Mouse (Mus musculus) liver, embryonic 12.5 days (tissue): ENCODE measurements at regions not wholly inside any gene's neighbourhood (a gene's known extent, or its start where the extent isn't known, plus 50 kb on each side); places are given as distances from the start of the nearest gene placed in this dataset.

Experiments
- ATAC-seq: fragments of 200-750 bp; cut with Nextera tagmentation; 2 replicates; pipeline ENCODE4 v1.8.0; 2017; ENCODE audit warnings: moderate number of reproducible peaks, mild to moderate bottlenecking, moderate library complexity
- H3K27ac ChIP-seq: fragments of 300-500 bp; sonication (generic); 2 replicates; pipeline ENCODE4 v1.5.1; 2016; ENCODE audit warnings: mild to moderate bottlenecking
- H3K27me3 ChIP-seq: fragments of 300-500 bp; sonication (generic); replicated peaks from 2 replicates; pipeline ENCODE4 v1.6.1; 2016; ENCODE audit warnings: mild to moderate bottlenecking, moderate library complexity
- H3K36me3 ChIP-seq: fragments of 300-500 bp; sonication (generic); 2 replicates; pipeline ENCODE4 v1.6.1; 2016; ENCODE audit warnings: mild to moderate bottlenecking, moderate library complexity
- H3K4me1 ChIP-seq: fragments of 300-500 bp; sonication (generic); 2 replicates; pipeline ENCODE4 v1.6.1; 2016
- H3K4me2 ChIP-seq: fragments of 300-500 bp; sonication (generic); 2 replicates; pipeline ENCODE4 v1.6.1; 2016; ENCODE audit warnings: mild to moderate bottlenecking, moderate library complexity
- H3K4me3 ChIP-seq: fragments of 300-500 bp; sonication (generic); 2 replicates; pipeline ENCODE4 v1.5.1; 2016; ENCODE audit warnings: mild to moderate bottlenecking, moderate library complexity
- H3K9ac ChIP-seq: fragments of 300-500 bp; sonication (generic); 2 replicates; pipeline ENCODE4 v1.6.1; 2016; ENCODE audit warnings: mild to moderate bottlenecking, moderate library complexity
- H3K9me3 ChIP-seq: fragments of 300-500 bp; sonication (generic); replicated peaks from 2 replicates; pipeline ENCODE4 v1.6.1; 2016; ENCODE audit warnings: mild to moderate bottlenecking, moderate library complexity
- WGBS: fragments of 180-500 bp; shearing (Covaris S2); methylation state at CpG from one replicate; pipeline ENCODE4 v1.1.7; 2016; ENCODE audit not compliant: insufficient replicate concordance; 5-methylcytosine and 5-hydroxymethylcytosine counted together

DNA sequence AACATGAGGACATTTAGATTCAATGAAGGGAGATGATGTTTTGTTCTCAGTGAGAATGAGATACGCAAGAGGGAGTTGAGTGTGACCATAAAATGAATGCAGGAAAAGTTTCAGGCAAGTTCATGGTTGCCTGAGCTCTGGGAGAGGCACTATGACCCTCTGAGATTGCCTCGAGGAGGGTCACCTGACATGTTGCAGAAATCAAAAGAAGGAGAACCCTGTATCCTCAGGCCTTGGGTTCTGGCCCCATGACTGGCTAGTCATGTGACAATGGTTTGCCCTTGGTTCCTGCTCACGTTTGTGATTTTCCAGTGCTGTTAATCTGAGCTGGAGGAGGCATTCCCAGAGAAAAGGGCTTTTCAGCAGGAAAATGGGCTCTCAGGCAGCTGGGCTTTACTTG, 98.9 kb downstream of the Mab21l3 start:
- ATAC-seq: no peak
- Histone ChIP-seq H3K27ac (no peak overlapping the region), H3K4me2 (no peak overlapping the region), H3K4me3 (no peak overlapping the region), H3K36me3 (no peaks in the 10 kb centered on the region), H3K4me1 (no peaks in the 10 kb centered on the region), H3K27me3 (0 out of 2 replicates have a peak, but pooled peaks cover 3% of the 10 kb centered on the region), H3K9me3 (no peaks in the 10 kb centered on the region), H3K9ac (no peak overlapping the region)
- WGBS: 38% methylated on average over 3 of the region's 3 CpGs

DNA sequence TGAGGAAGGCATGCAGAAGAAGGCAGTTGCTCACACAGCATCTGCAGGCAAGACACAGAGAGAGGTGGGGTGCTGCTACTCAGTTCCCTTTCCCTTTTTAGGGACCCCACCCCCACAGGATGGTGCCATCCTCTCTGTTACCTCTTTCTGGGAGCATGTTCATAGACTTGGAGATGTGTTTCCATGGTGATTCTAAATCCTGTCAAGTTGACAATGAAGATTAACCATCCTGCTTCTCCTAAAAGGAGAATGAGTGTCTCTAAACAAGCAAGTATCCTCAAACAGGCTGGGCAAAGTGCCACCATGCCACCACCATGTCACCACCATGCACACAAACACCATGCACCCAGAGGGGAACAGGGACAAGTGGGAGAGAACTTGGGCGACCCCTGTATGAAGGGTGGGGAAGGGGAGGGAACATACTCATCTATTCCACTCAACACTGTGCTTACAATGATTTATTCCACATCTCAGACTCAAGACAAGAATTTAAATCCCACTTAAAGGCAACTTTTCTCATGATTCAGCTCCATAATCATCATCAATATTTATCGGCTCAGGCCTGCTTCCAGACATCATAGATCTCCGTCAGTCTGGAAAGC, 99.6 kb downstream of the Mab21l3 start:
- Histone ChIP-seq H3K4me3 (no peak overlapping the region), H3K27me3 (0 out of 2 replicates have a peak, but pooled peaks cover 3% of the 10 kb centered on the region), H3K4me1 (no peaks in the 10 kb centered on the region), H3K27ac (no peak overlapping the region), H3K36me3 (no peaks in the 10 kb centered on the region), H3K9me3 (no peaks in the 10 kb centered on the region), H3K4me2 (no peak overlapping the region), H3K9ac (no peak overlapping the region)
- ATAC-seq: no peak
- 58% methylated on average over 3 of the region's 3 CpGs for WGBS

- no peaks in the 10 kb centered on the region for H3K9me3 ChIP-seq
- 36% methylated on average over 4 of the region's 4 CpGs for WGBS
- H3K9ac ChIP-seq: no peak overlapping the region
- no peak overlapping the region for H3K27ac ChIP-seq
- H3K4me3 ChIP-seq: no peak overlapping the region
- 0 out of 2 replicates have a peak, but pooled peaks cover 3% of the 10 kb centered on the region for H3K27me3 ChIP-seq
- no peaks in the 10 kb centered on the region for H3K36me3 ChIP-seq
- no peak overlapping the region for H3K4me2 ChIP-seq
- H3K4me1 ChIP-seq: no peaks in the 10 kb centered on the region
- ATAC-seq: no peak
Observed at GRCm38 (mm10) chr3:101748186-101748585, 100.6 kb downstream of the Mab21l3 start.

- no peaks in the 10 kb centered on the region for H3K27me3 ChIP-seq
- WGBS: 74% methylated on average over 4 of the region's 4 CpGs
- H3K4me3 ChIP-seq: no peak overlapping the region
- no peaks in the 10 kb centered on the region for H3K4me1 ChIP-seq
- ATAC-seq: no peak
- no peak overlapping the region for H3K9ac ChIP-seq
- no peaks in the 10 kb centered on the region for H3K36me3 ChIP-seq
- no peak overlapping the region for H3K27ac ChIP-seq
- H3K9me3 ChIP-seq: no peaks in the 10 kb centered on the region
- no peak overlapping the region for H3K4me2 ChIP-seq
Observed at GRCm38 (mm10) chr3:101740906-101741305, 107.9 kb downstream of the Mab21l3 start.

DNA sequence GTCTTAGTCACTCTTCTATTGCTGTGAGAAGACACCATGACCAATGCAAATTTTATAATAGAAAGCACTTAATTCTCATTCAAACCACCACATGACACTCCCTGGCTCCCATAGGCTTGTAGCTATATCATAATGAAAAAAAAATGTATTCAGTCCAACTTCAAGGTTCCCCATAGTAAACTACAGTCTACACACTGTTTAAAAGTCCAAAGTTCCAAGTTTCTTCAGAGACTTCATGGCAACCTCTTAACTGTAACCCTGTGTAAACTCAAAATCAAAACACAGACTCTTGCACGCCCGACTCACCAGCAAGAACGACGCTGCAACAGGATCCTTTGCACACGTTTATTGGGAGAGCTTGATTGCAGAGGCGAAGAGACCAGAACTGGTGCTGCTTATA, 111.6 kb downstream of the Mab21l3 start:
- H3K27ac ChIP-seq: no peak overlapping the region
- ATAC-seq: no peak
- no peaks in the 10 kb centered on the region for H3K4me1 ChIP-seq
- 86% methylated on average over 6 of the region's 6 CpGs for WGBS
- no peaks in the 10 kb centered on the region for H3K9me3 ChIP-seq
- no peak overlapping the region for H3K9ac ChIP-seq
- no peaks in the 10 kb centered on the region for H3K36me3 ChIP-seq
- H3K4me2 ChIP-seq: no peak overlapping the region
- H3K27me3 ChIP-seq: no peaks in the 10 kb centered on the region
- H3K4me3 ChIP-seq: no peak overlapping the region

- Histone ChIP-seq H3K27me3 (no peaks in the 10 kb centered on the region), H3K36me3 (no peaks in the 10 kb centered on the region), H3K4me3 (no peak overlapping the region), H3K9ac (no peak overlapping the region), H3K4me1 (no peaks in the 10 kb centered on the region), H3K9me3 (no peaks in the 10 kb centered on the region), H3K27ac (no peak overlapping the region), H3K4me2 (no peak overlapping the region)
- WGBS: 61% methylated on average over 3 of the region's 3 CpGs
- no peak for ATAC-seq
Observed at GRCm38 (mm10) chr3:101729044-101729443, 119.7 kb downstream of the Mab21l3 start.

DNA sequence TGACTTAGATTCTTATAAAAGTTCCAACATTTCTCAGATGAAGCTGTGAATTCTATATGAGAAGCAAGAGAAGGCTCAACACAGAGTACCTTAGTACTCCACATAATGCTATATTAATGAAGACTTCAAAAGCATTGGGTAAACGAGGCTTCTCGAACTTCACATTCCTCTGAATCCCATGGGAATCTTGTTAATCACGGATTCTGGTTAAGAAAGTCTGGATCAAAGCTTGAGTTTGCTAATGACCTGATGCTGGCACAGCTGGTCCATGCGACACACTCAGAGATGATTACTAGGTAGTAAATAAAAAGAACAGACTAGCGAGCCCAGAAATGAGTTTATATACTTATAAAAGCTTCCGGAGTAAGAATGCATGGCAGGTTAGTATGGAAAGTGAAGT, 118.4 kb upstream of the Atp1a1 start:
- Histone ChIP-seq H3K4me2 (no peak overlapping the region), H3K9me3 (no peaks in the 10 kb centered on the region), H3K4me1 (no peaks in the 10 kb centered on the region), H3K27ac (no peak overlapping the region), H3K36me3 (no peaks in the 10 kb centered on the region), H3K4me3 (no peak overlapping the region), H3K9ac (no peak overlapping the region), H3K27me3 (no peaks in the 10 kb centered on the region)
- no peak for ATAC-seq
- 55% methylated on average over 6 of the region's 6 CpGs for WGBS

- 68% methylated on average over 4 of the region's 4 CpGs for WGBS
- ATAC-seq: no peak
Observed at GRCm38 (mm10) chr3:101722001-101722400, 117.5 kb upstream of the Atp1a1 start.

GRCm38 (mm10) chr3:101715416-101715815, 110.9 kb upstream of the Atp1a1 start:
- no peak overlapping the region for H3K9ac ChIP-seq
- ATAC-seq: no peak
- H3K27ac ChIP-seq: no peak overlapping the region
- no peak overlapping the region for H3K4me3 ChIP-seq
- H3K36me3 ChIP-seq: no peaks in the 10 kb centered on the region
- H3K9me3 ChIP-seq: no peaks in the 10 kb centered on the region
- H3K4me1 ChIP-seq: peaks cover 7% of the 10 kb centered on the region
- H3K4me2 ChIP-seq: no peak overlapping the region
- H3K27me3 ChIP-seq: 0 out of 2 replicates have a peak, but pooled peaks cover 4% of the 10 kb centered on the region

More at GRCm38 (mm10) chr3:101722001-101722400, 117.5 kb upstream of the Atp1a1 start:
- H3K4me1 ChIP-seq: no peaks in the 10 kb centered on the region
- H3K9ac ChIP-seq: no peak overlapping the region
- H3K4me3 ChIP-seq: no peak overlapping the region
- no peaks in the 10 kb centered on the region for H3K27me3 ChIP-seq
- H3K27ac ChIP-seq: no peak overlapping the region
- H3K9me3 ChIP-seq: no peaks in the 10 kb centered on the region
- H3K36me3 ChIP-seq: no peaks in the 10 kb centered on the region
- no peak overlapping the region for H3K4me2 ChIP-seq

- Histone ChIP-seq H3K4me3 (no peak overlapping the region), H3K36me3 (no peaks in the 10 kb centered on the region), H3K4me2 (no peak overlapping the region), H3K9me3 (no peaks in the 10 kb centered on the region), H3K9ac (no peak overlapping the region), H3K4me1 (peaks cover 7% of the 10 kb centered on the region), H3K27me3 (0 out of 2 replicates have a peak, but pooled peaks cover 4% of the 10 kb centered on the region), H3K27ac (no peak overlapping the region)
- no peak for ATAC-seq
- 54% methylated on average over 5 of the region's 5 CpGs for WGBS
Observed at GRCm38 (mm10) chr3:101714810-101715209, 110.3 kb upstream of the Atp1a1 start.

DNA sequence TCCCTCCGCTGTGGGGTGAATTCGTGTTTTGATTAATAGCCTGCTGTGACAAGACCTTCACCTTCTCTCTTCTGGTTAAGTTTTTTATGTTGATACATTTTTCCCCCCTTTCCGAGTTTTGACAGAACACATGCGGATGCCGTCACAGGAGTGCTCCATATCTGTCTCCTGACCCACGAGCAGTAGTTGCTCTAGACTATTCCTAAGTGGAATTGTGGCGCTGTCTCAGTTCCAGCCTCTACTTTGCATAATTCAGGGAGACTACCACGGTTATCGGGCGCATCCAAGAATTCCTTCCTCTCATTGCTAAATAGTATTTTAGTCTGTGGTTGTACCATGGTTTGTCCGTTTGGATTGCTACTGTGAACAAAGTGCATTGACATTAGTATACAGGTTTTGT, 109.2 kb upstream of the Atp1a1 start:
- no peak overlapping the region for H3K27ac ChIP-seq
- H3K9me3 ChIP-seq: no peaks in the 10 kb centered on the region
- H3K4me3 ChIP-seq: no peak overlapping the region
- no peak overlapping the region for H3K4me2 ChIP-seq
- 71% methylated on average over 11 of the region's 11 CpGs for WGBS
- H3K9ac ChIP-seq: no peak overlapping the region
- ATAC-seq: no peak
- H3K4me1 ChIP-seq: peaks cover 7% of the 10 kb centered on the region
- 0 out of 2 replicates have a peak, but pooled peaks cover 4% of the 10 kb centered on the region for H3K27me3 ChIP-seq
- no peaks in the 10 kb centered on the region for H3K36me3 ChIP-seq

DNA sequence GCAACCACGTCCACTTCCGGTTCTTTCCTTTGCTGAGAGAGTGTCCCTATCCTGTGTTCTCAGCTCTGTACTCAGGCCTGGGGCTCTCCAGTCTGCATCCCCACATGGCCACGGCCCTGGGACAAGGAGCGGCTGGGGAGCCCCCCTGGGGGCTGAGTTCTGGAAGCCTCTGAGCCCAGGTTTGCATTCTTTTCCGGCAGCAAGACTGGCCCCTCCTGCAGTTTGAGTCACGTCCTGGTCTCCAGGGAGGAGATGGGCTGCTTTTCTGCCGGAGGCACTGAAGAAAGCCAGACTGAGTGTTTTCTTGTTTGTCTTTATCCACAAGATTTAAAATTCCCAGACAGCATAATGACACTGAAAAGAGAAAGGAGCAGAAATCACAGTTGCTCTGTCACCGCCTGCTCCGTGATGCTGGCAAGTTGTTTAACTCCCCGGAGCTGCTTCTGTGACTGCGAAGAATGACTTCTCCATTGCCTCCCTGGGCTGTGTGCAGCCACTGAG, 108.7 kb upstream of the Atp1a1 start:
- ATAC-seq: no peak
- no peak overlapping the region for H3K4me3 ChIP-seq
- 0 out of 2 replicates have a peak, but pooled peaks cover 4% of the 10 kb centered on the region for H3K27me3 ChIP-seq
- H3K9me3 ChIP-seq: no peaks in the 10 kb centered on the region
- WGBS: 50% methylated on average over 11 of the region's 11 CpGs
- no peaks in the 10 kb centered on the region for H3K36me3 ChIP-seq
- H3K4me2 ChIP-seq: no peak overlapping the region
- no peak overlapping the region; the same call in 1 of the 2 replicates for H3K27ac ChIP-seq
- no peak overlapping the region for H3K9ac ChIP-seq
- H3K4me1 ChIP-seq: peaks cover 7% of the 10 kb centered on the region

DNA sequence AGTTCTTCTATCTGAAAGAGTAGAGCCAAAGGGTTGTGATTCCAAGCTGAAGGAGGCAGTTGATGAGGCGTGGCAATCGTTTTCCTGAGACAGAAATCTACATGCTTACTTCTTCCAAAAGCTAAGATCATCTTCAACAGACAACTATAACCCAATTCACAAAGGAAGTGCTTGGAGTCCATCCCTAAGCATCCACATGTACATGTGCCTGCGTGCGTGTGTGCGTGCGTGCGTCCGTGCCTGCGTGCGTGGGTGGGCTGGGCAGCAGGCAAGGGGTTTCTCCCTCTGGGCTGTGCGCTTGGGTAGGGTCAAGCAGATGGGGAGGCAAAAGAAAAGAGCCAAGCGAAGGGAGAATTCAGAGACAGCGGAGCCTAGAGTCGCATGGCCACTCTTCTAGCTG, 108.2 kb upstream of the Atp1a1 start:
- ATAC-seq: no peak
- H3K36me3 ChIP-seq: no peaks in the 10 kb centered on the region
- no peak overlapping the region for H3K27ac ChIP-seq
- 73% methylated on average over 14 of the region's 14 CpGs for WGBS
- no peak overlapping the region for H3K4me3 ChIP-seq
- peaks cover 7% of the 10 kb centered on the region for H3K4me1 ChIP-seq
- no peak overlapping the region for H3K4me2 ChIP-seq
- 0 out of 2 replicates have a peak, but pooled peaks cover 4% of the 10 kb centered on the region for H3K27me3 ChIP-seq
- no peak overlapping the region for H3K9ac ChIP-seq
- H3K9me3 ChIP-seq: no peaks in the 10 kb centered on the region
